Mouse (Mus musculus): ENCODE results near the gene Zfp148.

DNA sequence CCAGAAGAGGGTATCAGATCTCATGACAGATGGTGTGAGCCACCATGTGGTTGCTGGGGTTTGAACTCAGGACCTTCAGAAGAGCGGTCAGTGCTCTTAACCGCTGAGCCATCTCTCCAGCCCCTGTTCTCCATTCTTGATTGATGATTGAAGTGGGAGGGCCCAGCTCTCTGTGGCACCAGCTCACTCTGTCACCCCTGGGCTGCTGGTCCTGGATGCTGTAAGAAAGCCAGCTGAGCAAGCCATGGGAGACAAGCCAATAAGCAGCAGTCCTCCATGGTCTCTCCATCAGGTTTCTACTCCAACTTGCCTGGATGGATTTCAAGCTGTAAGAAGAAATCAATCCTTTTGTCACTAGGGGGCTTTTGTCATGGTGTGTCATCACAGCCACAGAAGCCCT is 7.3 kb upstream of the Zfp148 start:
- TF ChIP-seq CTCF (IDR thresholded peaks at IDR 0.05; ENCODE audit: control insufficient read depth, insufficient read depth, low read length) (no peak), POLR2A (IDR thresholded peaks at IDR 0.05; ENCODE audit: borderline replicate concordance, control insufficient read depth, low read depth, low read length) (no peak)
